In the genomic region with DNA sequence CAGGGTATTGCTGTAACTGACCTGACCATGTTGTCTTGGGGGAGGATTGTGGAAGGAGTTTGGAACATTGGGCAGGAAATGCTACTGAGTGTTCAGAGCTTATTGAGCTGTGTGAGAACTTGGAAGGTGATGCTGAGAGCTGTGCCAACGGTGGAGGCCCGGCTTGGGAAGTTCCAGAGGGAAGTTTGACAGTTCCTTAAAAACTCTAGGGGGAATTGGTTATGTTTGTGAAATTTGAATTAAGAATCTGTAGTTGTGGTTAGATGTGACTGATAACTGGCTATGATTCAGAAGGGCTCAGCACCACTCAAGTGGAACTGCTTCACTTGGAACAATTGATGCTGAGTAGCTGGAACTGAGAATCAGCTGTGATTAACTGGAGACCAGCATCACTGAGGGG, we compare ENCODE assay signal across 17 mouse cellular contexts. TPM values are rescaled to one million over a fixed set of nuclear protein-coding genes. Genes with fewer than 3 reads are reported as not detected.
DNase-seq lines count a peak whose midpoint lies in the region; ATAC-seq and TF ChIP-seq lines count a peak whose summit lies in the region.
"Had no signal": no experiment of that assay in that cellular context is flagged by ENCODE, and none has a peak within 500 bp of the region (broad histone marks: within the 10 kb centered on the region; RNA-seq: fewer than 3 reads in every experiment).

No protein-coding gene starts in this region.

- no peak for TF ChIP-seq EP300 in liver, postnatal 0 days (IDR thresholded peaks at IDR 0.05; ENCODE audit: low read depth)

- 81% methylated on average over 2 of the region's 2 CpGs for WGBS in liver, embryonic 12.5 days (ENCODE audit: insufficient replicate concordance)
- WGBS in liver, postnatal 0 days (ENCODE audit: insufficient replicate concordance) = 86% methylated on average over 2 of the region's 2 CpGs

- H3K4me1 ChIP-seq in liver, embryonic 12.5 days = peaks cover 35% of the 10 kb centered on the region
- H3K4me1 ChIP-seq in liver, postnatal 0 days (ENCODE audit: insufficient read depth) = peaks cover 16% of the 10 kb centered on the region
- H3K4me1 ChIP-seq: hindbrain, embryonic 10.5 days; limb, embryonic 10.5 days had no signal

- peak overlapping the region; percentile 89; the same call in 1 of the 2 replicates for H3K27ac ChIP-seq in liver, embryonic 12.5 days
- no peak overlapping the region for H3K27ac ChIP-seq in liver, postnatal 0 days (ENCODE audit: low read depth)
- H3K27ac ChIP-seq: heart, adult 2 months; hindbrain, embryonic 10.5 days; limb, embryonic 10.5 days; midbrain, embryonic 13.5 days had no signal

- H3ac ChIP-seq in myocyte (ENCODE audit: control insufficient read depth, insufficient read length) = no peak overlapping the region

- H3K9ac ChIP-seq in liver, embryonic 12.5 days = 0 out of 2 replicates have a peak overlapping the region, but pooled peaks have one; percentile 12
- no peak overlapping the region for H3K9ac ChIP-seq in liver, postnatal 0 days (replicated peaks)
- H3K9ac ChIP-seq: midbrain, embryonic 13.5 days had no signal

- H3K4me2 ChIP-seq in liver, embryonic 12.5 days = no peak overlapping the region
- H3K4me2 ChIP-seq in liver, postnatal 0 days (ENCODE audit: low read depth, low read length) = no peak overlapping the region
- peak overlapping the region; percentile 30 for H3K4me2 ChIP-seq in myocyte (ENCODE audit: low read depth)
- H3K4me2 ChIP-seq: midbrain, embryonic 13.5 days had no signal

- H3K27me3 ChIP-seq in liver, embryonic 12.5 days (replicated peaks) = no peaks in the 10 kb centered on the region
- no peaks in the 10 kb centered on the region for H3K27me3 ChIP-seq in liver, postnatal 0 days (ENCODE audit: insufficient read depth, low read length)
- H3K27me3 ChIP-seq in myocyte (ENCODE audit: control insufficient read depth, insufficient read depth, insufficient read length) = no peaks in the 10 kb centered on the region
- H3K27me3 ChIP-seq: midbrain, embryonic 13.5 days had no signal

- no peak for TF ChIP-seq CTCF in liver, postnatal 0 days (IDR thresholded peaks at IDR 0.05; ENCODE audit: low read depth)

- no peak overlapping the region for H3K4me3 ChIP-seq in liver, embryonic 12.5 days
- H3K4me3 ChIP-seq in liver, postnatal 0 days (ENCODE audit: low read depth, low read length) = no peak overlapping the region
- no peak overlapping the region for H3K4me3 ChIP-seq in myocyte
- H3K4me3 ChIP-seq: heart, adult 2 months; hindbrain, embryonic 10.5 days; limb, embryonic 10.5 days; midbrain, embryonic 13.5 days had no signal

- H3K79me2 ChIP-seq in myocyte (ENCODE audit: control insufficient read depth, insufficient read depth) = peaks cover 18% of the 10 kb centered on the region

- DNase-seq in liver, postnatal 0 days = no peak
- peak; percentile 13 for DNase-seq in urinary bladder, postnatal 14 days (ENCODE audit: low spot score)
- no peak for DNase-seq in urinary bladder, adult 2 months (ENCODE audit: low spot score)
- DNase-seq in NIH3T3 (ENCODE audit: low read depth) = peak; percentile 66
- DNase-seq in thymus, postnatal 4 days = no peak
- DNase-seq in frontal cortex, postnatal 14 days (ENCODE audit: low spot score in 2 of 2) = no peak
- DNase-seq: adrenal gland, adult 8-10 months; heart, adult 2 months; kidney, adult 18-20 months; kidney, postnatal 10 days; right cerebral cortex, postnatal 14 days; thymus, postnatal 36 days had no signal

- no peaks in the 10 kb centered on the region for H3K9me3 ChIP-seq in liver, embryonic 12.5 days (replicated peaks)
- H3K9me3 ChIP-seq in liver, postnatal 0 days (ENCODE audit: low read length) = no peaks in the 10 kb centered on the region
- H3K9me3 ChIP-seq: hindbrain, embryonic 10.5 days; limb, embryonic 10.5 days; midbrain, embryonic 13.5 days had no signal

- no peak for ATAC-seq in liver, embryonic 12.5 days
- ATAC-seq in liver, postnatal 0 days = no peak
- ATAC-seq: midbrain, embryonic 13.5 days had no signal

- no peak for TF ChIP-seq POLR2A in myocyte (IDR thresholded peaks at IDR 0.05; ENCODE audit: insufficient read length, low read depth)

- H3K36me3 ChIP-seq in liver, embryonic 12.5 days = peaks cover 89% of the 10 kb centered on the region
- peaks cover 67% of the 10 kb centered on the region for H3K36me3 ChIP-seq in liver, postnatal 0 days (replicated peaks; ENCODE audit: insufficient read depth, low read length)
- peaks cover 19% of the 10 kb centered on the region for H3K36me3 ChIP-seq in myocyte (ENCODE audit: control insufficient read depth, insufficient read depth)

TF ChIP-seq in myocyte, 11 proteins besides CTCF, POLR2A, EP300 and RAD21:
- TF ChIP-seq CEBPB (IDR thresholded peaks at IDR 0.05; ENCODE audit: insufficient read depth, poor library complexity, severe bottlenecking) (no peak), REST (IDR thresholded peaks at IDR 0.05; ENCODE audit: insufficient read depth, insufficient read length) (no peak), USF1 (IDR thresholded peaks at IDR 0.05; ENCODE audit: low read depth) (no peak), TCF12 (IDR thresholded peaks at IDR 0.05; ENCODE audit: insufficient read depth, poor library complexity, severe bottlenecking) (no peak), SRF (IDR thresholded peaks at IDR 0.05; ENCODE audit: control insufficient read depth, insufficient read length, low read depth) (no peak), E2F4 (IDR thresholded peaks at IDR 0.05; ENCODE audit: insufficient read depth) (no peak), POLR2AphosphoS2 (IDR thresholded peaks at IDR 0.05; ENCODE audit: insufficient read length, low read depth) (no peak), MYOG (IDR thresholded peaks at IDR 0.05; ENCODE audit: control insufficient read depth in 1 of 3, insufficient read depth in 1 of 3, insufficient read length in 2 of 3, low read depth in 2 of 3) (no peak)

RNA-seq across cellular contexts. Expression of a gene that starts 10.6 kb away (rescaled TPM):
- polyA plus RNA-seq in liver, embryonic 12.5 days (2016; fragmentation: Nextera tagmentation; extraction: Ambion mirVana) = 104 and 106 TPM in 2 replicates
- 52.8 and 57.2 TPM in 2 replicates for polyA plus RNA-seq in liver, postnatal 0 days (2015; fragmentation: Nextera tagmentation; extraction: Ambion mirVana)
- polyA plus RNA-seq in urinary bladder, adult 2 months (2012; rRNA removed) = 45.2 and 45.8 TPM in 2 replicates
- polyA plus RNA-seq in myocyte (2012; fragmentation: generic; extraction: Trizol) = 55.7 TPM

RNA-seq across cellular contexts. Expression of a gene that starts 45.8 kb away (rescaled TPM):
- polyA plus RNA-seq in liver, embryonic 12.5 days (2016; fragmentation: Nextera tagmentation; extraction: Ambion mirVana) = 9.8 and 10.8 TPM in 2 replicates
- polyA plus RNA-seq in liver, postnatal 0 days (2015; fragmentation: Nextera tagmentation; extraction: Ambion mirVana) = 4.2 and 4.6 TPM in 2 replicates
- polyA plus RNA-seq in urinary bladder, adult 2 months (2012; rRNA removed) = 11.2 and 11.3 TPM in 2 replicates
- polyA plus RNA-seq in myocyte (2012; fragmentation: generic; extraction: Trizol) = 6.0 TPM

RNA-seq across cellular contexts. Expression of a gene that starts 56.3 kb away (rescaled TPM):
- polyA plus RNA-seq in liver, embryonic 12.5 days (2016; fragmentation: Nextera tagmentation; extraction: Ambion mirVana) = 1.6 and 1.7 TPM in 2 replicates
- polyA plus RNA-seq in liver, postnatal 0 days (2015; fragmentation: Nextera tagmentation; extraction: Ambion mirVana) = 0.49 and 0.69 TPM in 2 replicates
- polyA plus RNA-seq in urinary bladder, adult 2 months (2012; rRNA removed) = 1.7 and 1.8 TPM in 2 replicates
- 1.0 TPM for polyA plus RNA-seq in myocyte (2012; fragmentation: generic; extraction: Trizol)

RNA-seq across cellular contexts. Expression of a gene that starts 56.4 kb away (rescaled TPM):
- polyA plus RNA-seq in liver, embryonic 12.5 days (2016; fragmentation: Nextera tagmentation; extraction: Ambion mirVana) = 54.3 and 60.4 TPM in 2 replicates
- polyA plus RNA-seq in liver, postnatal 0 days (2015; fragmentation: Nextera tagmentation; extraction: Ambion mirVana) = 20.9 and 22.3 TPM in 2 replicates
- polyA plus RNA-seq in urinary bladder, adult 2 months (2012; rRNA removed) = 31.7 and 35.6 TPM in 2 replicates
- polyA plus RNA-seq in myocyte (2012; fragmentation: generic; extraction: Trizol) = 20.9 TPM

Comparison
In these comparisons a context has a peak if more than half of its experiments do, and no peak if none do; other contexts are left out.
1. DNase-seq: peak in urinary bladder, postnatal 14 days (single experiment) and NIH3T3 (single experiment); none in liver, postnatal 0 days (single experiment), urinary bladder, adult 2 months (single experiment), thymus, postnatal 4 days (single experiment) and frontal cortex, postnatal 14 days (0 of 2).